Mouse (Mus musculus) common myeloid progenitor, adult 5-6 weeks (primary cell): Measurements from ENCODE around the gene Jmjd7. TPM values are rescaled to one million over a fixed set of nuclear protein-coding genes. Genes with fewer than 3 reads are reported as not detected.

Experiments used
- ATAC-seq: replicated peaks from 2 replicates; pipeline ENCODE4 v1.8.0; 2016; ENCODE audit warnings: low read depth, mild to moderate bottlenecking, moderate TSS enrichment, inconsistent platforms; ENCODE audit not compliant: poor library complexity, severe bottlenecking
- total RNA-seq: library from RNA; stranded (forward); fragments of 200-1000, 187-1606 nt; gene quantifications from 2 replicates; pipeline ENCODE4 v1.2.3, GENCODE M21; 2017

Jmjd7 gene
- 4.2 and 6.2 TPM in 2 replicates for total RNA-seq

DNA sequence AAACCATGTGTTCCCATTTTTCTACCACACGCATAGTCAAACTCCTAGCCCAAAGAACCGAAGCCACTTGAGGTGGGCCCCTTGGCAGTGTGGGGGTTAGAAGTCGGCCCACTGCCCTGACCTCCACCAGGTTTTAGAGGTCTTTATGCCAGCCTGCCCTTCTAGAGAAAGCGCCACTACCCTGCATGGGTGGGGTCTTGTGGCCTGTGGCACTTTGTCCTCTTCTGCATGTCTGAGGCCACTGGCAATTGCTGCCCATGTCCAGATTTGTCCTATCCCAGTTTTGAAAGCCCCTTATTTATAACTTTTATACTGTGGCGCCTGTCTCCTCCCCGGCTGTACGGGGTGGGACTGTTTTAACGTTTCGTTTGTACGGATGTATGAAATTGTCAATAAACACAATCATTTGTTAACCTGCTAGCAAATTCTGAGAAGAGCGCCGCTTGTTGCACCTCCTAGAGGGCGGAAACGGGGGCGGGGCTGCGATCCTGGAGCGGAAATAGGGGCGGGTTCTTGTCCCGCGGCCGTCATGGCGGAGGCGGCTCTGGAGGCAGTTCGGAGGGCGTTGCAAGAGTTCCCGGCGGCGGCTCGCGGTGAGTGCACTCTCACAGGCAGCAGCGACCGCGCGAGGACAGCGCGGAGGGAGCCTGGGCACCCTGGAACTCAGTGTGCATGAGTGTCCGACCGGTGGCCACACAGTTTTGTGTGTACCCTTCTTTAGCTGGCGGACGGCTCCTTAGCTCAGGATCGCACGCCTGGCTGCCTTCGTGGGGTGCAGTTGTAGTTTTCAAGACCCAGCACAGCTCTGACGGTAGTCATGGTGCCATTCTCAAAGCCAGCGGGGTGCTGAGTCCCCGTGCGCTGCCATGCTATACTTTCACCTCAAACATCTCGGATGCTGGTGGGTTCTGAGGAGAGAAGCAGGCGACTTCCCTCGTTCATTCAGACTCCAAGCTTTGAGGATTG, at the start of gene Jmjd7, which contains the start of gene Gm28042:
Gene Jmjd7 (plus strand): TSS at position 500 of the 966 bp plus-strand sequence.
Gene Gm28042 (plus strand): TSS at position 510 of the 966 bp plus-strand sequence.
- ATAC-seq = peak; percentile 97

DNA sequence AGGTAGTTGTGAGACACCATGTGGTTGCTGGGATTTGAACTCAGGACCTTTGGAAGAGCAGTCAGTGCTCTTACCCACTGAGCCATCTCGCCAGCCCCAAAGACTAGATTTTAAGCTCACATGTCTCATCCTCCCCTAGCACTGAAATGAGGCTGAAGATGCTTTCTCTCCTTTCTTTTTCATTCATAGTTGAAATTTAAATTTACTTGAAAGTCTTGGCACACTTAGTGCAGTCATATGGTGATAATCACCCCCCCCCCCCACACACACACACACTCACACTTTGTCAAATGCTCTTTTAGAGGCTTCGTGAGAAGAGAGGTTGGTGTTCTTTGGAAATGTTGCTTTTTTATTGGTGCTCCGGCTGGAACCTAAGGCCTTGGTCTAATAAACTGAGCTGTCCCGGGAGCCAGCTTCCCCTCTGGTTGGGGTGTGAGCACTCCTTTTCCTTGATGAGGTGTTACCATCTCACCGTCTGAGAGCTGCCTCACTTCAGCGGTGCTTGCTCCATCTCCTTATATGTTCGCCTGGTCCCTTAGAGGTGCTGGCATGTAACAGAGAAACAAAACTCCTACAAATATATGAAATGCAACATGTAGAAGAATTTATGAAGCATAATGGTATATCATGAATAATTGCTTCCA, 46.8 kb upstream of the Jmjd7 start:
- no peak for ATAC-seq

DNA sequence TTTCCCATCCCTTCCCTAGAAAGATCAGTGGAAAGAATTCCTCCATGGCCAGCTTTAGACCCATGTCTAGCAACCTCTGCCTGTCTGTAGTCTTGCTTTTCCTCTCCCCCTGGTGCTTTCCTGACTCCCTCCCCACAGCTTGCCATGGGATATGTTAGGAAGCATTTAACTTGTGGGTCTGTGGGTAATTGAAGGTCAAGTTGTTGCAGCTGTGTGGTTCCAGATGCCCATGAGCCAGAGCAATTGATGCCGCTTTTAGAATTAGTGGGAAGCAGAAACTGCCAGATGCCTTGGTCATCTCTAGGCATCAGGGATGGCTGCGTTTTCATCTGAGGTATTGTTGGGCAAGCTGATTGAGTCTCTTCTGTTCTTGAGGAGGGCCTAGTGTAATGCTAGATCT, 45.7 kb upstream of the Jmjd7 start:
- no peak for ATAC-seq

DNA sequence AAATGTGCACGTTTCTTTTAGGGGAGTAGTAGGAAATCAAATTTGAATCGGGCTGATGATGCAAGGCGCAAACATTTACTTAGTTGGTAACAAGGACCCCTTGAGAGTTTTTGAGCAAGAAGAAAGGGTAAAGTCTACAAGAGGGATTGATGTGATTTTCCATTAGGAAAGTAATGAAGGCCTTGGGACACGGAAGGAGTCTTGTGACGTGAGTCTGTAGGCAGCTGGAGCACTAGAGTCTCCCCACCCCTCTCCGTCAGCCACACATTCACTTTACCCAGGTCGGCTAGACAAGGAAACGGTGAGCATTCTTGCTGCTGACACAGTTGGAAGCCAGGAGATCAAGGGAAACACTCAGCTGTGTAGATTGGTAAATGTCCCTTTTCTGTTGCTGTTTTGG, 41.4 kb upstream of the Jmjd7 start:
- no peak for ATAC-seq

DNA sequence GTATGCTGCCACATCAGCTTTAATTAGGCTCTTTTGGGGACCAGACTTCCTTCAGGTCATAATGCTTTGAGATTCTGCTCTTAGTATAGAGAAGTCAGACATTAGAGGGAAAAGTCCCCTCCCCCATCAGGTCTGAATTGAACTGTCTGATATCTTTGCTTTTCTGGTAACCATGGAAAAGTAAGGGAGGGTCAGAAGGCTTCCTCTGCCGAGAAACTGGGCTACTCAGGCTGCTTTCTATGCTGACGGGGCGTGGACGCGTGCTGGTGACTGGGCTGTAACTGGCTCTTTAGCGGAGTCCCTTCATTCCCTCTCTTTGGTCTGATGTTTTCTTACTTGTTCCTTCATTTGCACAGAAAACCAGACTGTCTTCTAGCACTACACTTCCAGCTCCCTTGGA, 40.9 kb upstream of the Jmjd7 start:
- ATAC-seq = no peak

DNA sequence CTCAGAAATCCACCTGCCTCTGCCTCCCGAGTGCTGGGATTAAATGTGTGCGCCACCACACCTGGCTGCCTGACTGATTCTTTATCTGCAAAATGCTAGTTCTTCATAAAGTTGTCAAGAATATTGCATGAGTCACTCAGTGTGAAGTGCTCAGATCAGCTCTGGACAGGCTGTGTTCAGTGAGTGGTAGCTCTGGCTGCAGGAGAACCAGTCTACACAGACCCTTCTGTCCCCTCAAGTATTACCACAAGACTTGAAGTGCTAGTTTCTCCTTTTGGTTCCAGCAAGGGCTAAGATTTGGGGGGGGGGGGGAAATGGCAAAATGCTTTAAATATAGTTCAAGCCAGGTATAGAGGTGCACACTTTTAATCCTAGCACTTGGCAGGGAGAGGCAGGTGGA, 39.8 kb upstream of the Jmjd7 start:
- ATAC-seq = no peak

DNA sequence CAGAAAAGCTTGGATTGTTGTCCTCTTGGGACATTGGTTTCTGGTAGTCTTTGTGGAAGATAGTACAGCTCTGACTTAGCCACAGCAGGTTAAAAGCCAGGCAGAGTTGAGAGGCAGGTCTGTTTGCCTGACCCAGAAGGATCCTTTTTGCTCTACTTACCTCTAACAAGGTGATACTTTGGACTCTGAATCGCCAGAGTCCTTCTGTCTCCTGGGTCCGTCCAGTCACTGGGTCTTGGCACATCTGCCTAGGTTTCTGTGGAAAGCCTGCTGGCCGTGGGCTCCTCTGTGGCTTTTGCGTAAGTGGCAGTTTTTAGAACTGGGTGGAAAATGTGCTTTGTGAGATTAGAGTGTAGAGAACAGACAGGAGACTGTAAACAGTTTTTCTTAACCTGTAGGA, 38.3 kb upstream of the Jmjd7 start:
- no peak; the same call in 1 of the 2 replicates for ATAC-seq

DNA sequence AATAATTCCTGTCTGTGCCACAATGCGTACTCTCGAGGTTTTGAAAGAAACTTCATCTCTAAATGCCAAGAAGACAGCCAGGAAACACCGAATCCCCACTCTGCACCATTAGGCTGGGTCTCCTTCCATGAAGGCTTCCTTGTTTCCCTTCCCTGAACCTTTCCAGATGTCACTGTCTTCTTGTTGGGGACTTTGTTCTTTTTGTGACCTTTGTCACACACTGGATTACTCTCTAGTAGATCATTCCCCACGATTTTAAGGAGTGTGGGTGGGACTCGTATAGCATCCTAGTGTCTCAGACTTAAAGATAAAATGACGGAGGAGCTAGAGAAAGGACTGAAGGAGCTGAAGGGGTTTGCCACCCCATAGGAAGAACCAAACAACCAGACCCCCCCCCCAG, 36.4 kb upstream of the Jmjd7 start:
- no peak for ATAC-seq

DNA sequence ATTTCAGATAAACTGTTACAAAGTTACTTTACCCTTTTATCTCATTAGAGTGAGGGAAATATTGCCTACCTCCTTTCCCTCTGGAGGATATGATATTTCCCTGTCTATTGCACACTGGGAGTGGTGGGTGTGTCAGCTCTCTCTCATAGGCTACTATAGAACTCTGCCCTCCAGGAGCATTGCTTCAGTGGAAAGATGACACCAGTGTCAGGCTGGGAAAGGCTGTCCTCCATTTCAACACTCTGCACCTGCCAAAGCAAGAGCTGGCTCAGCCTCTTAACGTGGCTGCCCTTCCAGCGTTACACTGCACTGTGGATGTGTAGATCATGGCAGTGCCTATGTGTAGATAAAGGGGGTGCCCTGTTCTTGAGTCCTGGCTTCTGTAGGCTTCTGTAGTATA, 34.9 kb upstream of the Jmjd7 start:
- no peak for ATAC-seq

DNA sequence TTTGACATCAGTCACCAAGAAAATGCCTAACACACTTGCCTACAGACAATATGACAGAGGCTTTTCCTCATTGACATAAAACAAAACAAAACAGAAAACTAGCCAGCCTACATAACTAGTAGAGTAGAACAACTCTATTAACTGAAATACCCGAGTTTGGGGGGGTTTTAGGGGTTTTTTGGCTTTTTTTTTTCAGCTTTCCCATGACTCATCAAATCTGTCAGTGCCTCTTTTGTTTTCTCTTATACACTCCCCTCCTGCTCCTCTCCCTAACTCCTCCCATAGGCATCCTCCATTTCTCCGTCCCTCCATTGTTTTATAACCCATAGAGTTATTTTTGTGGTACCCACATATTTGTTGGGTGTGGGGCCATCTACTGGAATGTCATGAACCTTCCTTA, 33.8 kb upstream of the Jmjd7 start:
- ATAC-seq = no peak

DNA sequence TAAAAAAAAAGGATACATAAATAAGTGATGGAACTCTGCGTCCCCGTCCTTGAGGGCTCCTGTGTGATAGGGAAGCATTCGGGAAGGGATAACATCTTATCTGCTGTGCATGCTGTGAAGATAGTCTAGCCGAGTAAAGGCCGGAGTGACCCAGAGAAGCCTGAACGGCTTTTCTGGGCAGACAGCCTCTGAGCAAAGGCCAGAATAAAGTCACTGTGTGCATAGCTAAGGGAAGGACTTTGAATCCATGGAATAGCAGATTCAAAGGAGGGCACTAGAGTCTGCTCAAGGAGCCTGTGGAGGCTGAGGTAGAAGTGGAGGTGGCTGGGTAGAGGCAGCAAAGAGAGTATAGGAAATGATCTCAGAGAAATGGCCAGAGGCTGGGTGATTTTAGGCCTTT, 32.4 kb upstream of the Jmjd7 start:
- no peak for ATAC-seq

DNA sequence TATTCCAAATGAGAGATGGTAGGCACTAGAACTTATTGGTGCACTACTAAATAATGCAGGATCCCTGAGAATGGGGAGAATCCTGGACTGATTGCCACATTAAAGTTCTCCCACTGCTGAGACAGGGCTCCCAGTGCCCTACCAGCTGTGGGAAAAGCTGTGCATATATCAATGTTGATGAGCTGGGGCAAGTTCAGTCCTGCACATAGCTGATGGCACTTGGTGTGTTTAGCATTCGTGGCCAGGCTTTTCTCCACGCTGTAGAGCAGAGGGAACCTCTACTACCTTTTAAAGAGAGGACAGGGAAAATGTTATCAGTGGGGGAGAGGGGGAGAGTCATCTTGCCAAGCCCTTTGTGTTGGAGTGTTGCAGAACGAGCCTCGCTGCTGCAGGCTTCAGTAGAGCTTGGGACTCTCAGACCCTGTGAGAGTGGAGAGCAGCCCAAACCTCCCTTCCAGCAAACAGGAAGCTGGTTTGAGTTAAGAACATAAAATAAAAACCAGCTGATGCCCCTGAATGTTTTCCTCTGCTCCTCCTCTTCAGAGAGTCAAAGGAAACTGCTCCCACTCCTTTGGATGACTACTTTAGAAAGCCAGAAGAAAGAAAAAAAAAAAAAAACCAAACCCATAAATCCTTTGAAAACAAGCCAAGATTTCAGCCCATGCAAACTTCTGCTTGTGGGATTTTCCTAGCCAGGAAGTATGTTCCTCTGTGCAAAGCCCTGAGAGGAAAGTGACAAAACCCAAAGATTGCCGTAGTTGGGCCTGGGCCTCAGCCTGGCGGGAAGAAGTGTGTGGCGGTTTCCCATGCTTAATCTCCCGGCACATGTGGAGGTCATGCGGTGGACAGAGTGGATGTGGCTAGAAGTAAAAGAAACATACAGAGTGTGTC, 31.6 kb upstream of the Jmjd7 start:
- peak; percentile 90 for ATAC-seq

DNA sequence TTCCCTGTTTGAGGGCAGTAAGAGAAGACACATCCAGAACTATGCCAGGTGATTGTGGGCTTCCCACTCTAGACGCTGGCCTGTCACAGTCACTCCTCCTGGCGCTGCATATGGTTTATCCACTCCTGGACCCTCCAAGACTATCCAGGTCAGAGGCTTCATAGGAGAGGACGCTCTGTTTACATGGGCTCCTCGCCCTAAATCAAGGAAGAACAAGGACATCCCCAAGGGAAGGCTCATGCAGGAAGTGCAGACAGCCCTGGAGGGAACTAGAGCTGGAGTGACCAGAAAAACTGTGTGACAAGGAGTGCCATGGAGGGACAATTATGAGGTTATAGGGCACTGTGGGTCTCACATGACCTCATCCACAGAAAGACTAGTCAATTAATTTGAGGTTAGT, 29.9 kb upstream of the Jmjd7 start:
- no peak for ATAC-seq

DNA sequence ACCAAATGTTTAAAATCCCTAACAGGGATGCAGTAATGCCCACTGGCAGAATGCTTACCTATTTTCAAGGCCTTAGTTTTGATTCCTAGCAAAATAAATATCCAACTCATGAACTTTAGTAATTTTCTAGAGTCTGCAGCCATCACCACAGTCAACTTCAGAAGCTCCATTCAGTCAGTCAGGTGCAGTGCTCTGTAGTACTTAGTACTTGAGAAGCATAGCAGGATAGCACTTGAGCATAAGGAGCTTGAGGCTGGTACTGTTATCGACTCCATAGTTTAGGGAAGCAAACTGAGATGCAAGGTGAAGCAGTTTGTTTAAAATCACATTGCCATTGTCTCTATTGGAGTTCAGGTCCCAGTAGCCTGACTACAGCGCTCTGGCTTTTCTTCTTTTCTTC, 27.6 kb upstream of the Jmjd7 start:
- no peak for ATAC-seq

DNA sequence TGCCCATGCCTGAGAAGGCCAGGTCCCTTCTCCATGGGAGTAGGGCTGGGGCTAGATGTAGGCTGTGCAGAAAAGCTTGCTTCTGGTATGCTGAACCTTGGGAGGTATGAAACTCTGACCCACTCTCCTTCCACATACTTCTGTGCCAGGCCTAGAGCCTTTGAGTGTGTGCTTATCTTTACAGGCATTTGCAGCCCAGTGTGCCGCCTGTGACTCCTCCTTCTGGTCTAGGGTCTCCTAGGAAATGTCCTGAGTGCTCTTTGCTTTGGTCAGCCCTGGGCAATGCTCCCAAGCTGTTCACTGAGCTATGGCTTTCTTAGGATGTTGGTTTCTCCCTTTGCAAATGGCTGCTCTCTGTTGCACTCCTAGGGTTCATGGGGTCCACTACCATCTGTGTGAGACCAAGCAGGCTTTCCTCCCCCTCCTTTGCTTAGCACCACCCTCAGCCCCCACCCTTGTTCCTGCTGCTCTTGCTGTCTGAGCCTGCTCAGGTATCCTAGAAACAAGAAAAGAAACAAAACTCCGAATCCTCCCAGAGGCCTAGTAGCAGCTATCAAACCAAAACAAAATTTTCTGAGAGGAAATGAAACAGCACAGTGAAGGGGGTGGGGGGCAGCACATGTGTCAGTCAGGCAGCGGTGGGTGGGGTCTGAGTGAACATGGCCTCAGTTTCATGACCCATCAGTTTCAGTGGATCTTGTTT, 26.2 kb upstream of the Jmjd7 start:
- peak; percentile 58; the same call in 1 of the 2 replicates for ATAC-seq

DNA sequence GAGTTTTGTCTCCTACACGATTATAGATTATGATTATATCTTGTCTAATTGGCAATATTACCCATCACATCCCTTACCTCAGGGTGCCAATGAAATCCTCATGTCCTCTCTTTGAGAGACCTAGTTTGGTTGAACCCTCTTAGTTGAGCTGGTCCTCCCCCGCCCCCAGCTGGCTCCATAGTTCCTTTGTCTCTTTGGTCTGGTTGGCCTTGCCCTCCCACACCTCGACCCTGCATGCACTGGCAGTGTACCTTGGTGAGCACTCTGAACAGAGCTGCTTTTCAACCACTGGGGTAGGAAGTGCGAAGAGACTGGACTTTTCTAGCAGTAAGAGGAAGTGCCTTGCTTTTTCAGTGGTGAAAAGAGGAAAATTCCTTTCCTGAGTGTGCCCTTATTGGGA, 25.3 kb upstream of the Jmjd7 start:
- ATAC-seq = no peak

DNA sequence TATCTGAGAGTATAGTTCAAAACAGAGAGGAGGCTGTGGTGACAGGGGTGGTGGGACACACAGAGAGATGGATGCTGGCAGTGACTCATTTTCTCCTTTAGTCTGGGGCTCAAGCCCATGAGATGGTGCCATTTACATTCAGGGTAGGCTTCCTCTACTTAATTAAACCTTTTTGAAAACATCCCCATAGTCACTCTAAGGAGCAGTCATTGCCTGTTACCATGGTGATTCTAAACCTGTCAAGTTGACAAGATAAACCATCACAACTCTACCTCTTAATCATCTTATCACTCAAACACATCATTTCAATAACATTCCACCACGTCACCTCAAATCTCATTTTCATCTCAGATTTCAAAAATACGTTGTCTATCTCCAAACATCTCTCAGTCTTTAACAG, 23.3 kb upstream of the Jmjd7 start:
- no peak for ATAC-seq

DNA sequence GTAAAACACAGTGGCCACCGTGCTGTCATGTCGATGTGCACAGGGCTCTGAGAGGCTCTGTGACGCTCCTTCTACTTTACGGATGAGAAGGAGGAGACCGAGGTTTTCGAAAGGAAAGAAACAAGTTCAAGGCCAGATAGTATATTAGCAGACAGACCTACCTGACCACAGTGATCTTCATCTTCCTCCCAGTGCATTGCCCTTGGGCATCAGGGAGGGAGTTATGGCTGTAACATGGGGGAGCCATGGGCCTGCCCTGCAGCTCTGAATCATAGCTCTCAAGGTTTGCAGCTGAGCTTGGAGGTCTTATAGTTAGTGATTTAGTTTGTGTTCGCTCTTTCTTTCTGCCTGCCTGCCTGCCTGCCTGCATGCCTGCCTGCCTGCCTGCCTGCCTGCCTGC, 20.6 kb upstream of the Jmjd7 start:
- ATAC-seq = no peak

DNA sequence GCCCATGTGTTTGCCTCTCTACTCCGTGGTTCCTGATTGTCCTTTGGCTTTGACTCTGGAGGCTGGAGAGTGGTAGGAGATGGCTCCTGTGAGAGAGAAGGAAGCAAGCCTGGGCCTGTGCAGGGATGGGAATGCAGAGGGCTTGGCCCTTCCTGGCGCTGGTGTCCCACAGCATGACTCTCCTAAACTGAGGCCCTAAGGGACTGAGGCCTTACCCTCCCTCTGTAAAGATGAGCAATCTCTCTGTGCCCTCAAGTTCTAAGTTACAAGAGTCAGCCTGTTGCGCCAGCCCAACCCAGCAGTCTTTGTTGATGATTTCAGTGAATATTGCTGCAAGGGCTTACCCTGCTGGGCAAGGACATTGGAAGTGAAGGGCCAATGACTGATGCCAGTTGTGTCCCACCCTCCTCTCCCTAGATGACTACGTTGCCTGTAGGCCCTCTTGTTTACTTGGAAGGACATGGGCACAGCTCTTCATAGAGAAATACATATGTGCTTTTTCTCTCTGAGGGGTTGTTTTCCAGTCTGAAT, 19.5 kb upstream of the Jmjd7 start:
- no peak for ATAC-seq

DNA sequence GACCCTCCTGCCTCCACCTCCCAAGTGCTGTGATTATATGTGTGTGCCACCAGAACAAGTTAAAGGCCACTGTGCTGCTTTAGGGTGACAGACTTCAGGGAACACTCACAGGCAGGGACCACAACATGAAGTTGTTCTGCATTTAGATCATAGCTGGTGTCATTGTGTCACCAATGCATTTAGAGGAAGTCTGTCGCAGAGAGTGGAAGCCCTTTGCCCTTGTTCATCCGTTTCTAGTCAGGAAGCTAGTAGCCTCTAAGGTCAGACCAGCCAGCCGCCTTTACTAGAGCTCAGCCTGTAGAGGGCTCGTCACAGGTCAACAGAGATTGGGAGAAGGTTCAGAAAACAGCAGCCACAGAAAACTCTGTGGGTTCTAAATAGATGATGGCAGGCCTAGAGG, 18.6 kb upstream of the Jmjd7 start:
- peak; percentile 67 for ATAC-seq
